Mouse (Mus musculus) heart, adult 11 months (tissue): ENCODE results near the gene Tmem91.

ENCODE experiments used
- DNase-seq: peaks from one replicate; pipeline ENCODE4 v3.0.0; 2022

The Tmem91 gene

GRCm38 (mm10) chr7:25624851-25625250, 50.1 kb downstream of the Tmem91 start:
- peak; percentile 97 for DNase-seq

- peak; percentile 94 for DNase-seq
These were observed 51.1 kb downstream of the Tmem91 start for GRCm38 (mm10) chr7:25623857-25624370.

GRCm38 (mm10) chr7:25620751-25621150, 54.2 kb downstream of the Tmem91 start:
- peak; percentile 78 for DNase-seq

- DNase-seq: peak; percentile 84
These were observed 54.9 kb downstream of the Tmem91 start for GRCm38 (mm10) chr7:25620101-25620500.

GRCm38 (mm10) chr7:25619722-25619991, 55.3 kb downstream of the Tmem91 start:
- no peak for DNase-seq
